Mouse (Mus musculus): Measurements from ENCODE around the gene Apbb1ip.
A peak's percentile ranks its signal among the peaks of the same experiment; 100 is the strongest.

The Apbb1ip gene

GRCm38 (mm10) chr2:22773549-22774180 lies at the start of gene Apbb1ip:
Gene Apbb1ip (plus strand): TSS chr2:22774094.
- ATAC-seq (ENCODE audit: low TSS enrichment), result peak; percentile 29

GRCm38 (mm10) chr2:22727113-22727512 lies 46.8 kb upstream of the Apbb1ip start:
- no peak for ATAC-seq (ENCODE audit: low TSS enrichment)

GRCm38 (mm10) chr2:22736134-22736533 lies 37.8 kb upstream of the Apbb1ip start:
- no peak for ATAC-seq (ENCODE audit: low TSS enrichment)

GRCm38 (mm10) chr2:22739369-22739768 lies 34.5 kb upstream of the Apbb1ip start:
- peak; percentile 31; the same call in 1 of the 2 replicates for ATAC-seq (ENCODE audit: low TSS enrichment)

GRCm38 (mm10) chr2:22740441-22740840 lies 33.5 kb upstream of the Apbb1ip start:
- no peak for ATAC-seq (ENCODE audit: low TSS enrichment)

- ATAC-seq (ENCODE audit: low TSS enrichment), result no peak
These were observed 32.7 kb upstream of the Apbb1ip start for GRCm38 (mm10) chr2:22741222-22741621.

GRCm38 (mm10) chr2:22744121-22744761 lies 29.7 kb upstream of the Apbb1ip start:
- no peak for ATAC-seq (ENCODE audit: low TSS enrichment)

- no peak for ATAC-seq (ENCODE audit: low TSS enrichment)
These were observed 29.0 kb upstream of the Apbb1ip start for GRCm38 (mm10) chr2:22744876-22745275.

- ATAC-seq (ENCODE audit: low TSS enrichment), result no peak
These were observed 27.1 kb upstream of the Apbb1ip start for GRCm38 (mm10) chr2:22746785-22747184.

GRCm38 (mm10) chr2:22747941-22748340 lies 26.0 kb upstream of the Apbb1ip start:
- no peak for ATAC-seq (ENCODE audit: low TSS enrichment)

GRCm38 (mm10) chr2:22749761-22750160 lies 24.1 kb upstream of the Apbb1ip start:
- ATAC-seq (ENCODE audit: low TSS enrichment), result no peak

GRCm38 (mm10) chr2:22752492-22752891 lies 21.4 kb upstream of the Apbb1ip start:
- no peak for ATAC-seq (ENCODE audit: low TSS enrichment)

- no peak for ATAC-seq (ENCODE audit: low TSS enrichment)
These were observed 20.3 kb upstream of the Apbb1ip start for GRCm38 (mm10) chr2:22753461-22754075.

- ATAC-seq (ENCODE audit: low TSS enrichment), result no peak
These were observed 19.6 kb upstream of the Apbb1ip start for GRCm38 (mm10) chr2:22754222-22754824.

- no peak for ATAC-seq (ENCODE audit: low TSS enrichment)
These were observed 18.3 kb upstream of the Apbb1ip start for GRCm38 (mm10) chr2:22755561-22755960.

GRCm38 (mm10) chr2:22758310-22758972 lies 15.5 kb upstream of the Apbb1ip start:
- peak; percentile 90 for ATAC-seq (ENCODE audit: low TSS enrichment)

- ATAC-seq (ENCODE audit: low TSS enrichment), result peak; percentile 66
These were observed 13.4 kb upstream of the Apbb1ip start for GRCm38 (mm10) chr2:22760452-22760851.

GRCm38 (mm10) chr2:22761103-22761521 lies 12.8 kb upstream of the Apbb1ip start:
- no peak for ATAC-seq (ENCODE audit: low TSS enrichment)

GRCm38 (mm10) chr2:22764774-22765387 lies 9.0 kb upstream of the Apbb1ip start:
- peak; percentile 99 for ATAC-seq (ENCODE audit: low TSS enrichment)

- ATAC-seq (ENCODE audit: low TSS enrichment), result no peak
These were observed 2.6 kb upstream of the Apbb1ip start for GRCm38 (mm10) chr2:22771311-22771710.

- peak; percentile 91 for ATAC-seq (ENCODE audit: low TSS enrichment)
These were observed 372 bp downstream of the Apbb1ip start for GRCm38 (mm10) chr2:22774181-22774751.
